Mouse (Mus musculus) heart, embryonic 10.5 days (tissue): ENCODE results near the gene Trim43b. TPM values are rescaled to one million over a fixed set of nuclear protein-coding genes. Genes with fewer than 3 reads are reported as not detected.
"Not testable (repeated sequence)": the region's sequence is repeated elsewhere in the genome, so short reads cannot be mapped to it uniquely, and the experiment has no call there.

ENCODE experiments used
- DNase-seq: peaks from one replicate; pipeline ENCODE4 v3.0.0-alpha.2; 2017; ENCODE audit warnings: low spot score
- H3K27ac ChIP-seq: fragments of 300-500 bp; sonication (generic); 2 replicates; pipeline ENCODE4 v1.5.1; 2016; ENCODE audit warnings: mild to moderate bottlenecking
- H3K27me3 ChIP-seq: fragments of 300-500 bp; sonication (generic); 2 replicates; pipeline ENCODE4 v1.6.1; 2016; ENCODE audit warnings: mild to moderate bottlenecking; ENCODE audit not compliant: poor library complexity, insufficient read depth, severe bottlenecking
- H3K36me3 ChIP-seq: fragments of 300-500 bp; sonication (generic); 2 replicates; pipeline ENCODE4 v1.6.1; 2016; ENCODE audit warnings: mild to moderate bottlenecking, moderate library complexity
- H3K4me1 ChIP-seq: fragments of 300-500 bp; sonication (generic); 2 replicates; pipeline ENCODE4 v1.6.1; 2016; ENCODE audit warnings: mild to moderate bottlenecking
- H3K4me3 ChIP-seq: fragments of 300-500 bp; sonication (generic); 2 replicates; pipeline ENCODE4 v1.5.1; 2016; ENCODE audit warnings: mild to moderate bottlenecking, moderate library complexity
- H3K9me3 ChIP-seq: fragments of 300-500 bp; sonication (generic); 2 replicates; pipeline ENCODE4 v1.6.1; 2016; ENCODE audit warnings: mild to moderate bottlenecking, moderate library complexity
- whole genome bisulfite sequencing: fragments of 180-500 bp; shearing (Covaris S2); methylation state at CpG from one replicate; pipeline ENCODE4 v1.1.7; 2016; 5-methylcytosine and 5-hydroxymethylcytosine counted together
- polyA plus RNA-seq: library from polyadenylated mRNA; unstranded; fragments of >200 nt; fragmentation: Nextera tagmentation; extraction: Ambion mirVana; gene quantifications from 2 replicates; pipeline ENCODE4 v1.2.1, GENCODE M21; 2016

Gene Trim43b
- not detected in 2 replicates for polyA plus RNA-seq

GRCm38 (mm10) chr9:89092735-89093134 is at the start of gene Trim43b:
TSS of gene Trim43b (minus strand) at chr9:89092835.
- not testable (repeated sequence) for H3K27ac ChIP-seq, H3K27me3 ChIP-seq, DNase-seq, H3K9me3 ChIP-seq, H3K4me1 ChIP-seq, H3K36me3 ChIP-seq, H3K4me3 ChIP-seq
- 95% methylated on average over 2 of the region's 2 CpGs for WGBS

- WGBS, result 78% methylated on average over 7 of the region's 7 CpGs
- H3K36me3 ChIP-seq, H3K9me3 ChIP-seq, H3K27me3 ChIP-seq, DNase-seq, H3K4me3 ChIP-seq, H3K4me1 ChIP-seq, H3K27ac ChIP-seq: not testable (repeated sequence)
Observed at GRCm38 (mm10) chr9:89104576-89104975, 11.9 kb upstream of the Trim43b start.

- not testable (repeated sequence) for H3K36me3 ChIP-seq, H3K27ac ChIP-seq, H3K4me1 ChIP-seq, DNase-seq, H3K9me3 ChIP-seq, H3K27me3 ChIP-seq, H3K4me3 ChIP-seq
- 91% methylated on average over 13 of the region's 13 CpGs for WGBS
Observed at GRCm38 (mm10) chr9:89086746-89087145, 5.9 kb downstream of the Trim43b start.

- WGBS, result 84% methylated on average over 10 of the region's 10 CpGs
Observed at GRCm38 (mm10) chr9:89079637-89080036, 13.0 kb downstream of the Trim43b start.

GRCm38 (mm10) chr9:89076508-89076907 is 16.1 kb downstream of the Trim43b start:
- 88% methylated on average over 2 of the region's 5 CpGs for WGBS
- not testable (repeated sequence) for H3K4me3 ChIP-seq, DNase-seq, H3K27me3 ChIP-seq, H3K27ac ChIP-seq, H3K4me1 ChIP-seq, H3K9me3 ChIP-seq, H3K36me3 ChIP-seq

More at GRCm38 (mm10) chr9:89079637-89080036, 13.0 kb downstream of the Trim43b start:
- DNase-seq, H3K4me1 ChIP-seq, H3K36me3 ChIP-seq, H3K27me3 ChIP-seq, H3K4me3 ChIP-seq, H3K9me3 ChIP-seq, H3K27ac ChIP-seq: not testable (repeated sequence)

- not testable (repeated sequence) for H3K9me3 ChIP-seq, H3K27ac ChIP-seq, H3K4me3 ChIP-seq, H3K27me3 ChIP-seq, DNase-seq, H3K4me1 ChIP-seq, H3K36me3 ChIP-seq
- 78% methylated on average over 4 of the region's 6 CpGs for WGBS
Observed at GRCm38 (mm10) chr9:89067143-89067501, 25.5 kb downstream of the Trim43b start.

- 55% methylated on average over 43 of the region's 44 CpGs for WGBS
- peak overlapping the region; percentile 31; the same call in 1 of the 2 replicates for H3K4me3 ChIP-seq
- not testable (repeated sequence) for H3K27ac ChIP-seq, H3K4me1 ChIP-seq, H3K9me3 ChIP-seq, H3K27me3 ChIP-seq, H3K36me3 ChIP-seq
- peak; percentile 73 for DNase-seq
Observed at GRCm38 (mm10) chr9:89066378-89067142, 26.1 kb downstream of the Trim43b start.

Other genes with a start within 250 kb of the Trim43b start
- gene Bcl2a1a, start 135.9 kb downstream of the Trim43b start, polyA plus RNA-seq, result not detected in 2 replicates
- not detected in 2 replicates for gene Bcl2a1b, start 106.4 kb upstream of the Trim43b start, polyA plus RNA-seq
- not detected in 2 replicates for gene Gm29094, start 106.5 kb upstream of the Trim43b start, polyA plus RNA-seq
- gene Mthfs, start 117.8 kb upstream of the Trim43b start, polyA plus RNA-seq, result 15.7 and 16.0 TPM in 2 replicates